8 mouse cellular contexts compared by ENCODE assay signal in genomic region chr5:135935176-135935523, GRCm38 (mm10). TPM values are rescaled to one million over a fixed set of nuclear protein-coding genes. Genes with fewer than 3 reads are reported as not detected.
DNase-seq lines count a peak whose midpoint lies in the region; ATAC-seq and TF ChIP-seq lines count a peak whose summit lies in the region.

No protein-coding gene starts in this region.

- peaks cover 3 to 32% of the 10 kb centered on the region in 2 experiments; a peak in 2 of 4 replicates for H3K4me1 ChIP-seq in CH12.LX (ENCODE audit: control insufficient read depth in 1 of 2, insufficient read depth in 2 of 2)
- H3K4me1 ChIP-seq in forebrain, postnatal 0 days (ENCODE audit: insufficient read depth) = peaks cover 7% of the 10 kb centered on the region
- H3K4me1 ChIP-seq in liver, postnatal 0 days (ENCODE audit: insufficient read depth) = peaks cover 11% of the 10 kb centered on the region

- peaks cover 40% of the 10 kb centered on the region for H3K79me2 ChIP-seq in CH12.LX (replicated peaks; ENCODE audit: control insufficient read depth, extremely low read depth, insufficient read depth, poor library complexity, severe bottlenecking)

- intact Hi-C loops in gastrocnemius, adult 2 months (cut with DNase I) = loop anchor here (1.0 to 2.0 kb wide), 2 partner anchors 28 to 31 kb away; no protein-coding TSS in a partner anchor
- intact Hi-C loops in left cerebral cortex, postnatal 25 days (cut with DNase I) = loop anchor here (2.0 kb wide), 1 partner anchor 30 kb away; no protein-coding TSS in a partner anchor

- TF ChIP-seq POLR2A in CH12.LX (IDR thresholded peaks at IDR 0.05; ENCODE audit: low read depth, low read length) = no peak; the same call in 1 of the 2 replicates

- peaks cover 14 to 23% of the 10 kb centered on the region in 2 experiments for H3K36me3 ChIP-seq in CH12.LX (replicated peaks in 1 of 2; ENCODE audit: control insufficient read depth in 1 of 2, insufficient read depth in 1 of 2, low read length in 1 of 2)
- H3K36me3 ChIP-seq in forebrain, postnatal 0 days (ENCODE audit: insufficient read depth) = peaks cover 14% of the 10 kb centered on the region
- peaks cover 18% of the 10 kb centered on the region for H3K36me3 ChIP-seq in liver, postnatal 0 days (replicated peaks; ENCODE audit: insufficient read depth, low read length)

- no peak for TF ChIP-seq EP300 in CH12.LX (IDR thresholded peaks at IDR 0.05; ENCODE audit: low read length)
- 0 out of 2 replicates have a peak, but pooled peaks have one; percentile 18 for TF ChIP-seq EP300 in liver, postnatal 0 days (IDR thresholded peaks at IDR 0.05; ENCODE audit: low read depth)

- no peaks in the 10 kb centered on the region for H3K9me3 ChIP-seq in CH12.LX (replicated peaks; ENCODE audit: low read length)
- H3K9me3 ChIP-seq in forebrain, postnatal 0 days (ENCODE audit: low read length) = no peaks in the 10 kb centered on the region
- H3K9me3 ChIP-seq in liver, postnatal 0 days (ENCODE audit: low read length) = no peaks in the 10 kb centered on the region

- peak overlapping the region; percentile 99 for H3K27ac ChIP-seq in gastrocnemius, adult 2 months
- H3K27ac ChIP-seq in CH12.LX (ENCODE audit: insufficient read depth, low read depth) = peak overlapping the region; percentile 75
- H3K27ac ChIP-seq in forebrain, postnatal 0 days (ENCODE audit: low read depth, low read length) = peak overlapping the region; percentile 99
- H3K27ac ChIP-seq in liver, postnatal 0 days (ENCODE audit: low read depth) = peak overlapping the region; percentile 98

- DNase-seq in gastrocnemius, adult 2 months = no peak
- no peak for DNase-seq in gastrocnemius, adult 18-20 months (ENCODE audit: low spot score)
- DNase-seq in CH12.LX (ENCODE audit: extremely low read depth) = peak; percentile 66
- DNase-seq in forebrain, postnatal 0 days = no peak
- no peak for DNase-seq in liver, postnatal 0 days
- DNase-seq in embryo, embryonic 11 days = no peak
- no peak for DNase-seq in gastrocnemius, postnatal 4 days (ENCODE audit: low spot score in 2 of 2)
- no peak for DNase-seq in left cerebral cortex, postnatal 25 days (ENCODE audit: low spot score in 2 of 2)

- TF ChIP-seq CTCF in gastrocnemius, adult 2 months (IDR thresholded peaks at IDR 0.05) = no peak
- no peak for TF ChIP-seq CTCF in CH12.LX (conservative IDR thresholded peaks at IDR 0.05 in 1 of 2, IDR thresholded peaks at IDR 0.05 in 1 of 2; ENCODE audit: low read depth in 2 of 2, low read length in 2 of 2)
- no peak for TF ChIP-seq CTCF in forebrain, postnatal 0 days (IDR thresholded peaks at IDR 0.05; ENCODE audit: low read depth)
- TF ChIP-seq CTCF in liver, postnatal 0 days (IDR thresholded peaks at IDR 0.05; ENCODE audit: low read depth) = no peak

- WGBS in forebrain, postnatal 0 days = 53% methylated on average over 7 of the region's 7 CpGs
- 47% methylated on average over 7 of the region's 7 CpGs for WGBS in liver, postnatal 0 days (ENCODE audit: insufficient replicate concordance)

- in situ Hi-C loops in CH12.LX (cut with MboI; ENCODE audit: low pct_ligation_motif_present, low pct_unique_long_range_greater_than_20kb, low sequenced_read_pairs) = no loop called here

- dilution Hi-C loops in CH12.LX (cut with MboI; ENCODE audit: extremely low pct_ligation_motif_present, extremely low pct_unique_long_range_greater_than_20kb, low sequenced_read_pairs) = no loop called here

- peak overlapping the region; percentile 99 for H3K4me3 ChIP-seq in gastrocnemius, adult 2 months
- peak overlapping the region; percentile 27 to 98 (median 59) for H3K4me3 ChIP-seq in CH12.LX (replicated peaks in 1 of 3; ENCODE audit: low read depth in 2 of 3, low read length in 2 of 3, poor library complexity in 1 of 3)
- H3K4me3 ChIP-seq in forebrain, postnatal 0 days (ENCODE audit: low read depth, low read length) = peak overlapping the region; percentile 98
- H3K4me3 ChIP-seq in liver, postnatal 0 days (ENCODE audit: low read depth, low read length) = peak overlapping the region; percentile 78

- H3K27me3 ChIP-seq in CH12.LX (replicated peaks) = no peaks in the 10 kb centered on the region
- no peaks in the 10 kb centered on the region for H3K27me3 ChIP-seq in forebrain, postnatal 0 days (ENCODE audit: insufficient read depth, low read length)
- H3K27me3 ChIP-seq in liver, postnatal 0 days (ENCODE audit: insufficient read depth, low read length) = no peaks in the 10 kb centered on the region

- peak overlapping the region; percentile 35 for H3K4me2 ChIP-seq in CH12.LX (ENCODE audit: insufficient read depth, low read depth, poor library complexity, severe bottlenecking)
- peak overlapping the region; percentile 52 for H3K4me2 ChIP-seq in forebrain, postnatal 0 days (ENCODE audit: low read depth)
- peak overlapping the region; percentile 76 for H3K4me2 ChIP-seq in liver, postnatal 0 days (ENCODE audit: low read depth, low read length)

- peak overlapping the region; percentile 63 for H3K9ac ChIP-seq in CH12.LX (ENCODE audit: insufficient read depth, low read depth)
- peak overlapping the region; percentile 99; the same call in 1 of the 2 replicates for H3K9ac ChIP-seq in forebrain, postnatal 0 days
- peak overlapping the region; percentile 84; the same call in 1 of the 2 replicates for H3K9ac ChIP-seq in liver, postnatal 0 days (replicated peaks)

- no peak for TF ChIP-seq RAD21 in CH12.LX (IDR thresholded peaks at IDR 0.05; ENCODE audit: low read depth, low read length)

- peak; percentile 1 for ATAC-seq in forebrain, postnatal 0 days
- ATAC-seq in liver, postnatal 0 days = peak; percentile 40

TF ChIP-seq in CH12.LX, 34 proteins besides CTCF, POLR2A, EP300 and RAD21 (continues in another document):
- TF ChIP-seq SIN3A (IDR thresholded peaks at IDR 0.05; ENCODE audit: low read length) = no peak
- no peak for TF ChIP-seq USF1 (IDR thresholded peaks at IDR 0.05; ENCODE audit: low read depth, low read length)
- 0 out of 2 replicates have a peak, but pooled peaks have one; percentile 57 for TF ChIP-seq TBP (conservative IDR thresholded peaks at IDR 0.05; ENCODE audit: low read depth, low read length)
- no peak for TF ChIP-seq ZMIZ1 (IDR thresholded peaks at IDR 0.05; ENCODE audit: low read depth, low read length)
- no peak for TF ChIP-seq USF2 (conservative IDR thresholded peaks at IDR 0.05; ENCODE audit: low read depth, low read length)

RNA-seq across cellular contexts. Expression of gene Ywhag, which starts 0.7 kb away (rescaled TPM):
- total RNA-seq in gastrocnemius, adult 2 months (2021) = 100 to 1,000 TPM; 289 to 303 TPM
- total RNA-seq in gastrocnemius, adult 18-20 months (2021) = 100 to 1,000 TPM; 288 to 326 TPM
- total RNA-seq in CH12.LX (2012; rRNA removed) (77.3 and 89.2 TPM in 2 replicates), CH12.LX (2014; rRNA removed) (46.4 and 55.3 TPM in 2 replicates)
- polyA plus RNA-seq in CH12.LX (2012; ENCODE audit: insufficient read length, low read depth) = 233 and 239 TPM in 2 replicates
- 220 and 286 TPM in 2 replicates for total RNA-seq in forebrain, postnatal 0 days (2014; rRNA removed)
- 603 and 867 TPM in 2 replicates for polyA plus RNA-seq in forebrain, postnatal 0 days (2015; fragmentation: Nextera tagmentation; extraction: Ambion mirVana)
- polyA plus RNA-seq in liver, postnatal 0 days (2015; fragmentation: Nextera tagmentation; extraction: Ambion mirVana) = 56.7 and 66.8 TPM in 2 replicates
- 100 to 1,000 TPM; 340 to 349 TPM for total RNA-seq in gastrocnemius, postnatal 4 days (2021)
- total RNA-seq in left cerebral cortex, postnatal 25 days (2021) = 1,000 to 10,000 TPM; 1,217 to 1,308 TPM

RNA-seq across cellular contexts. Expression of gene Ssc4d, which starts 39.2 kb away (rescaled TPM):
- under 1 TPM; 0.22 to 0.59 TPM for total RNA-seq in gastrocnemius, adult 2 months (2021)
- under 1 TPM; 0.57 to 0.95 TPM for total RNA-seq in gastrocnemius, adult 18-20 months (2021)
- total RNA-seq in CH12.LX (2012; rRNA removed) = 1.7 and 2.0 TPM in 2 replicates
- total RNA-seq in CH12.LX (2014; rRNA removed) = 1.8 and 2.9 TPM in 2 replicates
- polyA plus RNA-seq in CH12.LX (2012; ENCODE audit: insufficient read length, low read depth) = 1.8 and 1.9 TPM in 2 replicates
- 6.5 and 7.0 TPM in 2 replicates for total RNA-seq in forebrain, postnatal 0 days (2014; rRNA removed)
- polyA plus RNA-seq in forebrain, postnatal 0 days (2015; fragmentation: Nextera tagmentation; extraction: Ambion mirVana) = 2.5 and 4.0 TPM in 2 replicates
- polyA plus RNA-seq in liver, postnatal 0 days (2015; fragmentation: Nextera tagmentation; extraction: Ambion mirVana) = 1.7 and 1.9 TPM in 2 replicates
- total RNA-seq in gastrocnemius, postnatal 4 days (2021) = 1 to 10 TPM; 1.3 to 1.6 TPM
- 1 to 10 TPM; 2.0 to 2.3 TPM for total RNA-seq in left cerebral cortex, postnatal 25 days (2021)

RNA-seq across cellular contexts. Expression of gene Zp3, which starts 44.7 kb away (rescaled TPM):
- not detected for total RNA-seq in gastrocnemius, adult 2 months (2021)
- not detected for total RNA-seq in gastrocnemius, adult 18-20 months (2021)
- total RNA-seq in CH12.LX (2012; rRNA removed) (0.13 TPM in 1 of 2 replicates, not detected in the other), CH12.LX (2014; rRNA removed) (not detected in 2 replicates)
- polyA plus RNA-seq in CH12.LX (2012; ENCODE audit: insufficient read length, low read depth) = not detected in 2 replicates
- 0.14 TPM in 1 of 2 replicates, not detected in the other for total RNA-seq in forebrain, postnatal 0 days (2014; rRNA removed)
- polyA plus RNA-seq in forebrain, postnatal 0 days (2015; fragmentation: Nextera tagmentation; extraction: Ambion mirVana) = 0.14 and 0.23 TPM in 2 replicates
- not detected in 2 replicates for polyA plus RNA-seq in liver, postnatal 0 days (2015; fragmentation: Nextera tagmentation; extraction: Ambion mirVana)
- not detected for total RNA-seq in gastrocnemius, postnatal 4 days (2021)
- total RNA-seq in left cerebral cortex, postnatal 25 days (2021) = not detected

RNA-seq across cellular contexts. Expression of gene Hspb1, which starts 47.4 kb away (rescaled TPM):
- total RNA-seq in gastrocnemius, adult 2 months (2021) = 100 to 1,000 TPM; 253 to 325 TPM
- total RNA-seq in gastrocnemius, adult 18-20 months (2021) = 100 to 1,000 TPM; 239 to 482 TPM
- total RNA-seq in CH12.LX (2012; rRNA removed) (0.97 and 1.1 TPM in 2 replicates), CH12.LX (2014; rRNA removed) (1.7 and 2.6 TPM in 2 replicates)
- 3.6 and 3.8 TPM in 2 replicates for polyA plus RNA-seq in CH12.LX (2012; ENCODE audit: insufficient read length, low read depth)
- total RNA-seq in forebrain, postnatal 0 days (2014; rRNA removed) = 9.8 and 11.5 TPM in 2 replicates
- polyA plus RNA-seq in forebrain, postnatal 0 days (2015; fragmentation: Nextera tagmentation; extraction: Ambion mirVana) = 9.2 and 11.2 TPM in 2 replicates
- polyA plus RNA-seq in liver, postnatal 0 days (2015; fragmentation: Nextera tagmentation; extraction: Ambion mirVana) = 4.5 and 9.1 TPM in 2 replicates
- total RNA-seq in gastrocnemius, postnatal 4 days (2021) = 100 to 1,000 TPM; 499 to 513 TPM
- total RNA-seq in left cerebral cortex, postnatal 25 days (2021) = 10 to 100 TPM; 16.9 to 19.7 TPM

RNA-seq across cellular contexts. Expression of gene Dtx2, which starts 59.5 kb away (rescaled TPM):
- total RNA-seq in gastrocnemius, adult 2 months (2021) = 1 to 10 TPM; 6.5 to 8.2 TPM
- 1 to 10 TPM; 7.4 to 7.6 TPM for total RNA-seq in gastrocnemius, adult 18-20 months (2021)
- total RNA-seq in CH12.LX (2012; rRNA removed) = 20.4 and 22.0 TPM in 2 replicates
- 14.0 and 16.0 TPM in 2 replicates for total RNA-seq in CH12.LX (2014; rRNA removed)
- 35.1 and 43.7 TPM in 2 replicates for polyA plus RNA-seq in CH12.LX (2012; ENCODE audit: insufficient read length, low read depth)
- total RNA-seq in forebrain, postnatal 0 days (2014; rRNA removed) = 19.5 and 25.3 TPM in 2 replicates
- 17.6 and 20.0 TPM in 2 replicates for polyA plus RNA-seq in forebrain, postnatal 0 days (2015; fragmentation: Nextera tagmentation; extraction: Ambion mirVana)
- 4.8 and 4.9 TPM in 2 replicates for polyA plus RNA-seq in liver, postnatal 0 days (2015; fragmentation: Nextera tagmentation; extraction: Ambion mirVana)
- total RNA-seq in gastrocnemius, postnatal 4 days (2021) = 10 to 100 TPM; 12.9 to 14.4 TPM
- total RNA-seq in left cerebral cortex, postnatal 25 days (2021) = 1 to 10 TPM; 8.5 to 8.7 TPM
